Mouse (Mus musculus) hindbrain, embryonic 14.5 days (tissue): ENCODE measurements around the gene Cab39. TPM values are rescaled to one million over a fixed set of nuclear protein-coding genes. Genes with fewer than 3 reads are reported as not detected.

ENCODE experiments used
- ATAC-seq: fragments of 200-750 bp; cut with Nextera tagmentation; 2 replicates; pipeline ENCODE4 v1.8.0; 2017; ENCODE audit warnings: moderate number of reproducible peaks, mild to moderate bottlenecking, moderate TSS enrichment, moderate library complexity; ENCODE audit not compliant: low FRiP score
- DNase-seq: peaks from one replicate; pipeline ENCODE4 v3.0.0-alpha.2; 2015; ENCODE audit warnings: low spot score
- H3K27ac ChIP-seq: fragments of 300-500 bp; sonication (generic); 2 replicates; pipeline ENCODE4 v1.5.1; 2014; ENCODE audit warnings: mild to moderate bottlenecking, moderate library complexity
- H3K27me3 ChIP-seq: fragments of 300-500 bp; sonication (generic); 2 replicates; pipeline ENCODE4 v1.6.1; 2014; ENCODE audit warnings: mild to moderate bottlenecking, low read length, mixed read lengths; ENCODE audit not compliant: control insufficient read depth, insufficient read depth
- H3K36me3 ChIP-seq: fragments of 300-500 bp; sonication (generic); replicated peaks from 2 replicates; pipeline ENCODE4 v1.6.1; 2014; ENCODE audit not compliant: control insufficient read depth, insufficient read depth
- H3K4me1 ChIP-seq: fragments of 300-500 bp; sonication (generic); replicated peaks from 2 replicates; pipeline ENCODE4 v1.6.1; 2014; ENCODE audit warnings: antibody characterized with exemption, low read length, mixed read lengths; ENCODE audit not compliant: control insufficient read depth, insufficient read depth
- H3K4me2 ChIP-seq: fragments of 300-500 bp; sonication (generic); replicated peaks from 2 replicates; pipeline ENCODE4 v1.6.1; 2014; ENCODE audit warnings: mild to moderate bottlenecking, moderate library complexity
- H3K4me3 ChIP-seq: fragments of 300-500 bp; sonication (generic); replicated peaks from 2 replicates; pipeline ENCODE4 v1.5.1; 2014; ENCODE audit warnings: mild to moderate bottlenecking, low read length
- H3K9ac ChIP-seq: fragments of 300-500 bp; sonication (generic); 2 replicates; pipeline ENCODE4 v1.6.1; 2014
- H3K9me3 ChIP-seq: fragments of 300-500 bp; sonication (generic); 2 replicates; pipeline ENCODE4 v1.6.1; 2016; ENCODE audit warnings: low read length; ENCODE audit not compliant: control insufficient read depth
- WGBS: fragments of 180-500 bp; shearing (Covaris S2); extraction: QIAGEN DNeasy Blood & Tissue Kit; methylation state at CpG from one replicate; pipeline ENCODE4 v1.1.7; 2014; 5-methylcytosine and 5-hydroxymethylcytosine counted together
- polyA plus RNA-seq: library from polyadenylated mRNA; unstranded; fragments of >200 nt; fragmentation: Nextera tagmentation; extraction: Ambion mirVana; gene quantifications from 2 replicates; pipeline ENCODE4 v1.2.1, GENCODE M21; 2014

The Cab39 gene
- polyA plus RNA-seq, 1 experiment from 2014 or later, result 77.8 TPM

DNA sequence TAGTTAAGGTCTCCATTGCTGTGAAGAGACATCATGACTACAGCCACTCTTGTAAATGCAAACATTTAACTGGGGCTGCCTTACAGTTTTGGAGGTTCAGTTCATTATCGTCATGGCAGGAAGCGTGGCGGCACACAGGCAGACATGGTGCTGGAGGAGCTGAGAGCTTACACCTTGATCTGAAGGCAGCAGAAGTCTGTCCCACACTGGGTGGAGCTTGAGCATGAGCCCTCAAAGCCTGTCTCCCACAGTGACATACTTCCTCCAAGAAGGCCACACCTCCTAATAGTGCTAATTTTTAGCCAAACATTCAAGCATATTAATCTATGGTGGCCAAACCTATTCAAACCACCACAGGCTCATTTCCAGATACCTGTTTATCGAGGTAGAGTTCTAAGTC, 14.8 kb upstream of the Cab39 start, which contains the start of gene A630001G21Rik:
Gene A630001G21Rik, minus strand, starts transcription at position 208 of the 400 bp plus-strand sequence.
- Histone ChIP-seq H3K36me3 (no peaks in the 10 kb centered on the region), H3K27me3 (no peaks in the 10 kb centered on the region), H3K4me2 (no peak within 1 kb of the TSS), H3K4me1 (no peaks in the 10 kb centered on the region), H3K9ac (no peak within 1 kb of the TSS), H3K4me3 (no peak within 1 kb of the TSS), H3K27ac (no peak within 1 kb of the TSS), H3K9me3 (no peaks in the 10 kb centered on the region)
- DNase-seq (no peak), ATAC-seq (no peak)
- WGBS, result 93% methylated on average over 4 of the region's 4 CpGs

DNA sequence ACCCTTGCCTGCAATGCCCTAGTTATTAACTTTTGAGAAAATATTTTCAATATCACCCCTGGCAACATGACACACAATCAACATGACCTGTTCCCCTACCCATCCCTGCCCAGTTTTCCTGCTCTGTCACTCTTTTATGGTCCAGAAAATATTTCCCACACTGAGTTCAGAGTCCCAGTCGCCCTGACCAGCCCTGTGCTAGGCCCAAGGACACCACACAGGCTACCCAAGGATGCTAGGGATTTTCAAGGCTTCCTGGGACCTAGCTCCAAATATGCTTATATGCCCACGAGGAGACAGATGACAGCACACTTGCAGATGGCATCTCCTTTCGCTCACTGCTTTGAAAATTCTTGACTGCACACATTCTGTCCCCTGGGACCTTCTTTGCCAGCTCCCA, 14.2 kb upstream of the Cab39 start:
- DNase-seq (no peak), ATAC-seq (no peak)
- H3K9ac ChIP-seq, result no peak overlapping the region
- no peak overlapping the region for H3K27ac ChIP-seq
- H3K27me3 ChIP-seq, result no peaks in the 10 kb centered on the region
- WGBS, result 74% methylated on average over 3 of the region's 3 CpGs
- no peaks in the 10 kb centered on the region for H3K36me3 ChIP-seq
- no peak overlapping the region for H3K4me2 ChIP-seq
- no peaks in the 10 kb centered on the region for H3K4me1 ChIP-seq
- H3K9me3 ChIP-seq, result no peaks in the 10 kb centered on the region
- H3K4me3 ChIP-seq, result no peak overlapping the region

DNA sequence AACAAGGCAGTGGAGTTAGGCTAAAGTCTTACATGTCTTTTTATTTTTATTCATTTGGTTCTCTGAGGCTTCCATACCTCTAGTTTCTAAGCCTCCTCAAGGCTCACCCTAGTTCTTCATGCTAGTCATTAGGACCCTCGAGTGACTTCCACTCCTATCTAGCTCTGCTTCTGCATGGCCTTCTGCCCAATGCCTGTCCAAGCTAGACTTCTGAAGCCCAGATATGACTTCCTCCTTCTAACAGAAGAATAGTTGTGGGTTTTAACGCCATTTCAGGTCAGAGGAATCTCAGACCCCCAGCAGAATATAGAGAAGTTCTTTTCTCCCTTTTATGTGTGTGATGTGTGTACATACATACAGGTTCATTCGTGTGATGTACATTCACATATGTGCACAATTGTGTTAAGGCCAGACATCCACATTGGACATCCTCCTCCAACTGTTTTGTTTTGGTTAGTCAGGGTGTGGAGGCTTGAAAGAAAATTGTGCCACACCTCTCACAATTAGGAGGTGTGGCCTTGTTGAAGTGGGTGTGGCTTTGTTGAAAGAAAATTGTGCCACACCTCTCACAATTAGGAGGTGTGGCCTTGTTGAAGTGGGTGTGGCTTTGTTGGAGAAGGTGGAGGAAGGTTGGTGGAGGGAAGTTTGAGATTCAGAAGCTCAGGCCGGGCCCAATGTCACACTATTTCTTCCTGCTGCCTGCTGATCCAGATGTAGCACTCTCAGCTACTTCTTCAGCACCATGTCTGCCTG, 13.6 kb upstream of the Cab39 start:
- Histone ChIP-seq H3K9ac (no peak overlapping the region), H3K4me1 (no peaks in the 10 kb centered on the region), H3K9me3 (no peaks in the 10 kb centered on the region), H3K4me2 (no peak overlapping the region), H3K36me3 (no peaks in the 10 kb centered on the region), H3K27me3 (no peaks in the 10 kb centered on the region), H3K4me3 (no peak overlapping the region), H3K27ac (no peak overlapping the region)
- ATAC-seq (no peak), DNase-seq (no peak)
- 77% methylated on average over 4 of the region's 4 CpGs for WGBS

DNA sequence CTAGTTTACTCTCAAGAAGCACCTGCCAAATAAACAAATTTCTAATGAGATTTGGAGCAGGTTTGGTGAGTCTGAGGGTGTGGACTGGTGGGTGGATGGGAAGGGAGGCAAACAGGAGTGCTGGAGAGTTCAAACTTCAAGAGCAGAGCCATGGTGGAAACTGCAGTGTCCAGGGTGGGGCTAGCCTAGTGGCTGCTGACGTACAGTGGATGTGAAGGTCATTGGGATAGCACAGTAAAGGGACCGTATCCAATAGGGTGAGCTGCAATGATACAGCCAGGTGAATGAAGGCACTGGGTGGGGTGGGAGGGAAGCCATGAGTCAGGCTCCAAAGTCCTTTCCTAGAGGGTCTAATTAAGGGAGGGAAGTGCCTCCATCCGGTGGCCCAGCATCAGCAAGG, 2.7 kb upstream of the Cab39 start:
- no peaks in the 10 kb centered on the region for H3K36me3 ChIP-seq
- H3K4me1 ChIP-seq, result peaks cover 5% of the 10 kb centered on the region
- H3K4me3 ChIP-seq, result no peak overlapping the region
- ATAC-seq, result no peak
- no peak overlapping the region for H3K9ac ChIP-seq
- H3K27me3 ChIP-seq, result no peaks in the 10 kb centered on the region
- DNase-seq, result no peak
- no peaks in the 10 kb centered on the region for H3K9me3 ChIP-seq
- no peak overlapping the region for H3K27ac ChIP-seq
- WGBS, result 81% methylated on average over 3 of the region's 3 CpGs
- H3K4me2 ChIP-seq, result no peak overlapping the region

DNA sequence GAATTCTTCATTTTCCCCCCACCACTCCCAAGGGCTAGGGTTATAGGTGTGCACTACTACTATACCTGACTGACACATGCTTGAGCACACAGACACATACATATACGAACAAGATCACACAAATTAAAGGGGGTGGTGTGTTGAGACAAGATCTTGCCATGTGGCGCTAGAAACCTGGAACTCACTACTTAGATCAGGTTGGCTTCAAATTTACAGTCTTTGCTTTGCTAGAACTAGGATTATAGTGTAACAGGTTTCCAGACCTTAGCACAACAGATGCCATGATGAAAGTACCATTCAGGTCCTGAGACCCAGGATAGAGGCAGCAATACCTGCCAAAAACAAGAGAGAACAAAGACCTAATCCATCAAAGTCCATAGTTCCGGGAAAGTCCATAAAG, 1.8 kb upstream of the Cab39 start:
- 88% methylated on average over 3 of the region's 3 CpGs for WGBS
- DNase-seq (no peak), ATAC-seq (no peak)
- Histone ChIP-seq H3K4me3 (no peak overlapping the region), H3K4me2 (no peak overlapping the region), H3K9ac (no peak overlapping the region), H3K27ac (no peak overlapping the region), H3K9me3 (no peaks in the 10 kb centered on the region), H3K36me3 (no peaks in the 10 kb centered on the region; the same call in 1 of the 2 replicates), H3K27me3 (no peaks in the 10 kb centered on the region), H3K4me1 (peaks cover 11% of the 10 kb centered on the region)

DNA sequence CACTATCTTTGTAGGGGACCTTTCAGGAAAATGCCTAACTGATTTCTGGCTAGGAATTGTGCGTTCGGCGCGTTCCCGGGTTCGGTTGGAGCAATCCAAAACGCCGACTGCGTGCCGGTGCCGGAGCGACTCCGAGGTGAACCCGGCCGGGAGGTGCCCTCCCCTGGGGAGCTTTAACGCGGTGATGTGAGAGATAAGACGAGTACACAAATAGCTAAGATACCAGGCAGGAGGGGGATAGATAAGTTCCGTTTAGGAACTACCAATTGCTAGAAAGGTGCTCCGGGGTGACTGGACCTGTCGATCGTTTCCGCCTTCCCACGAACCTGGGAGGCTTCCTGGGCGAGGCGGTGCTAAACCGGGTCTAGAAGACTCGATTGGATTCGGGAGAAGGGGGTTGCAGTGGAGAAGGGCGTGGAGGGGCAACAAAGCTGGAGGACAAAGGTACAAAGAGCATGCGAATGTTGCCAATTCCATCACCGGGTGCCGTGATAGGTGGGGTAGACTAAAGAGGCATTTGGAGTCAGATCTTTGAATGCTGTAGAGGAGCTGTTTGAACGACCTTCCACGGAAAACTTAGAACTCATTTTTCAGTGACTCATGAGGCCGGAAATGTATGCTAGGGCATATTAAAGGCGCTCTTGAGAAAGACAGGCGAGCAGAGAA, 998 bp downstream of the Cab39 start:
- peak overlapping the region; percentile 97 for H3K9ac ChIP-seq
- ATAC-seq (peak; percentile 15; the same call in 1 of the 2 replicates), DNase-seq (peak; percentile 56)
- no peaks in the 10 kb centered on the region; the same call in none of the 2 replicates for H3K36me3 ChIP-seq
- H3K4me1 ChIP-seq, result peaks cover 16% of the 10 kb centered on the region
- WGBS, result under 1% methylated on average over 38 of the region's 38 CpGs
- H3K4me2 ChIP-seq, result peak overlapping the region; percentile 58
- H3K27ac ChIP-seq, result peak overlapping the region; percentile 95
- no peaks in the 10 kb centered on the region for H3K9me3 ChIP-seq
- H3K27me3 ChIP-seq, result no peaks in the 10 kb centered on the region
- peak overlapping the region; percentile 98 for H3K4me3 ChIP-seq

DNA sequence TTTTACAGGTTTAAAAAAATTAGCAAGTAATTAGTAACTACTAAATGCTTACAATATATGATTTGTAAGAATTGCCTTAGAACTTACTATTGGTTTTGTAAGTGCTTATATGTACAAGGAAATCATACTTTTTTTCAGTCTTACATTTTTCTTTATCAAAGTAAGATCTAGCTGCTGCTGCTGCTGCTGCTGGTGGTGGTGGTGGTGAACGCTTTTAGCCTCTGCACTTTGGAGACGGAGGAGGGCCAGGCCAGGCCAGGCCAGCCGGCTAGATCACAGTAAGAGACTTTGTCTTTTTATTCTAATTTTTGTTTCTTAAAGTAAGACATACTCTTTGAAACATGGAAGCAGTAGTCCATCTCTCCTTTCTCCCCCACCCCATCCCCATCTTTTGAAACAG, 2.0 kb downstream of the Cab39 start:
- Histone ChIP-seq H3K27ac (no peak overlapping the region), H3K27me3 (no peaks in the 10 kb centered on the region), H3K9ac (no peak overlapping the region), H3K9me3 (no peaks in the 10 kb centered on the region), H3K4me2 (peak overlapping the region; percentile 58), H3K36me3 (no peaks in the 10 kb centered on the region; the same call in none of the 2 replicates), H3K4me3 (peak overlapping the region; percentile 13; the same call in 1 of the 2 replicates), H3K4me1 (peaks cover 21% of the 10 kb centered on the region)
- no peak for DNase-seq
- 61% methylated on average over 3 of the region's 3 CpGs for WGBS
- no peak for ATAC-seq

DNA sequence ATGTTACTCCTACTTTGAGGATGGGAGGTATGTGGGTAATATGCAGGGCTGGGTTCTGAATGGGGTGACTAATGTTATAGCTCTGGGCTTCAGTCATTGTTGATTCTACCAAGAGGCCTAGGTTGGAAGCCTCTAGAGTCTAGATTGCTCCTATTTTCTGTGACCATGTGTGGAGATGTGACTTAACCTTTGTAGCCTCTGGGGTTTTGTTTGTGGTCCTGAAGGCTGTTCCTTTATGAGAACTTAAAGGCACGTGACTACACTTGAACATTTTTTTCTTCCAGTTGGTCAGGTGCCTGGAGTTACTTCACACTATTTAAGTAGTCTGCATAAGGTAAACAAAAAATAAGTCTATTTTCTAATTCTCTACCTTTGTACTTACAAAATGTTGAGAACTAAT, 6.5 kb downstream of the Cab39 start:
- peaks cover 21% of the 10 kb centered on the region for H3K4me1 ChIP-seq
- no peak for DNase-seq

DNA sequence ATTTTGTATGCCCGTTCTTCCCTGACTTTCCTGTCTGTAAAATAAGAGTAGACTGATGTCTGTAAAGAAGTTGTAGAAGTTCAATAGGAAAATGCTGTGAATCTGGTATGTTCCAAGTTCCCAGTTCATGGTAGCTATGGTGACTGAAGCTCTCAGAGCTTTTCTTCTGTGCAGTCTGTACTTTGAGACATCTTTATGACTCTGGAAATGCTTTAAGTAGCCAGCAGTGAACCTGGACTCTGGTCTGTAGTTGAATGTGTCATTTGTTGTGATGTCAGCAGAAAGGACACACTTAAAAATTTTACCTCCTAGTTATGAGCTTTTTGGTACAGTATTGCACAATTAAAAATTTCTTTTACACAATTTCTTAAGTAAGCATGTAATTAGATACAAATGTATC, 9.3 kb downstream of the Cab39 start:
- 94% methylated on average over 1 of the region's 1 CpGs for WGBS
- no peak for ATAC-seq

More for the DNA sequence above, 6.5 kb downstream of the Cab39 start:
- ATAC-seq, result no peak
- 74% methylated on average over 1 of the region's 1 CpGs for WGBS
- Histone ChIP-seq H3K9me3 (no peaks in the 10 kb centered on the region), H3K36me3 (no peaks in the 10 kb centered on the region; the same call in none of the 2 replicates), H3K9ac (no peak overlapping the region), H3K4me2 (no peak overlapping the region), H3K4me3 (no peak overlapping the region), H3K27ac (no peak overlapping the region), H3K27me3 (no peaks in the 10 kb centered on the region)

More for the DNA sequence above, 9.3 kb downstream of the Cab39 start:
- no peak for DNase-seq
- no peak overlapping the region for H3K4me2 ChIP-seq
- H3K4me3 ChIP-seq, result no peak overlapping the region
- no peaks in the 10 kb centered on the region for H3K9me3 ChIP-seq
- H3K36me3 ChIP-seq, result no peaks in the 10 kb centered on the region
- H3K9ac ChIP-seq, result no peak overlapping the region
- H3K27ac ChIP-seq, result no peak overlapping the region
- H3K4me1 ChIP-seq, result peaks cover 6% of the 10 kb centered on the region; the same call in 1 of the 2 replicates
- no peaks in the 10 kb centered on the region for H3K27me3 ChIP-seq
